Mouse (Mus musculus): ENCODE results near the gene Ccdc169. TPM values are rescaled to one million over a fixed set of nuclear protein-coding genes. Genes with fewer than 3 reads are reported as not detected.

Gene Ccdc169
- polyA plus RNA-seq, 1 experiment from 2014 or later = 0.10 TPM

GRCm38 (mm10) chr3:55123064-55123463 is 14.1 kb upstream of the Ccdc169 start:
- H3K36me3 ChIP-seq = peaks cover 85% of the 10 kb centered on the region
- H3K4me3 ChIP-seq = no peak overlapping the region
- H3K27me3 ChIP-seq = no peaks in the 10 kb centered on the region
- 87% methylated on average over 4 of the region's 4 CpGs for WGBS
- H3K4me1 ChIP-seq = no peaks in the 10 kb centered on the region
- H3K9ac ChIP-seq = no peak overlapping the region
- H3K27ac ChIP-seq = no peak overlapping the region
- no peak overlapping the region for H3K4me2 ChIP-seq (replicated peaks)
- ATAC-seq (ENCODE audit: insufficient number of reproducible peaks, insufficient read depth, low FRiP score, low TSS enrichment) = no peak
- no peaks in the 10 kb centered on the region for H3K9me3 ChIP-seq

GRCm38 (mm10) chr3:55129181-55129692 is 7.9 kb upstream of the Ccdc169 start:
- H3K4me2 ChIP-seq (replicated peaks) = no peak overlapping the region
- peaks cover 84% of the 10 kb centered on the region for H3K36me3 ChIP-seq
- no peak for ATAC-seq (ENCODE audit: insufficient number of reproducible peaks, insufficient read depth, low FRiP score, low TSS enrichment)
- H3K9me3 ChIP-seq = no peaks in the 10 kb centered on the region
- 79% methylated on average over 4 of the region's 4 CpGs for WGBS
- H3K27me3 ChIP-seq = no peaks in the 10 kb centered on the region
- no peaks in the 10 kb centered on the region for H3K4me1 ChIP-seq
- no peak overlapping the region for H3K27ac ChIP-seq
- no peak overlapping the region for H3K4me3 ChIP-seq
- H3K9ac ChIP-seq = no peak overlapping the region

- 87% methylated on average over 6 of the region's 6 CpGs for WGBS
- Histone ChIP-seq H3K4me1 (no peaks in the 10 kb centered on the region), H3K4me3 (no peak overlapping the region), H3K9ac (no peak overlapping the region), H3K27ac (no peak overlapping the region), H3K9me3 (no peaks in the 10 kb centered on the region), H3K4me2 (replicated peaks) (no peak overlapping the region), H3K27me3 (no peaks in the 10 kb centered on the region), H3K36me3 (peaks cover 87% of the 10 kb centered on the region)
- no peak for ATAC-seq (ENCODE audit: insufficient number of reproducible peaks, insufficient read depth, low FRiP score, low TSS enrichment)
Measured at GRCm38 (mm10) chr3:55131576-55132233, 5.4 kb upstream of the Ccdc169 start.

GRCm38 (mm10) chr3:55139837-55140236 is 2.7 kb downstream of the Ccdc169 start:
- Histone ChIP-seq H3K9me3 (no peaks in the 10 kb centered on the region), H3K36me3 (peaks cover 26% of the 10 kb centered on the region), H3K4me1 (no peaks in the 10 kb centered on the region), H3K27ac (no peak overlapping the region), H3K27me3 (no peaks in the 10 kb centered on the region), H3K4me3 (no peak overlapping the region), H3K9ac (no peak overlapping the region), H3K4me2 (replicated peaks) (no peak overlapping the region)
- ATAC-seq (ENCODE audit: insufficient number of reproducible peaks, insufficient read depth, low FRiP score, low TSS enrichment) = no peak
- WGBS = 93% methylated on average over 12 of the region's 12 CpGs

GRCm38 (mm10) chr3:55141401-55141800 is 4.3 kb downstream of the Ccdc169 start:
- WGBS = 39% methylated on average over 2 of the region's 2 CpGs
- no peak for ATAC-seq (ENCODE audit: insufficient number of reproducible peaks, insufficient read depth, low FRiP score, low TSS enrichment)
- H3K4me1 ChIP-seq = no peaks in the 10 kb centered on the region

GRCm38 (mm10) chr3:55144916-55145315 is 7.8 kb downstream of the Ccdc169 start:
- peaks cover 4% of the 10 kb centered on the region; the same call in 1 of the 2 replicates for H3K4me1 ChIP-seq
- no peak for ATAC-seq (ENCODE audit: insufficient number of reproducible peaks, insufficient read depth, low FRiP score, low TSS enrichment)
- no peaks in the 10 kb centered on the region for H3K9me3 ChIP-seq
- no peak overlapping the region for H3K4me2 ChIP-seq (replicated peaks)
- H3K27ac ChIP-seq = no peak overlapping the region
- no peaks in the 10 kb centered on the region for H3K27me3 ChIP-seq
- H3K4me3 ChIP-seq = no peak overlapping the region
- H3K36me3 ChIP-seq = no peaks in the 10 kb centered on the region
- H3K9ac ChIP-seq = no peak overlapping the region
- WGBS = 81% methylated on average over 4 of the region's 4 CpGs

More at GRCm38 (mm10) chr3:55141401-55141800, 4.3 kb downstream of the Ccdc169 start:
- peaks cover 13% of the 10 kb centered on the region for H3K36me3 ChIP-seq
- H3K4me3 ChIP-seq = no peak overlapping the region
- no peak overlapping the region for H3K9ac ChIP-seq
- no peak overlapping the region for H3K4me2 ChIP-seq (replicated peaks)
- no peak overlapping the region for H3K27ac ChIP-seq
- H3K27me3 ChIP-seq = no peaks in the 10 kb centered on the region
- no peaks in the 10 kb centered on the region for H3K9me3 ChIP-seq

- H3K9ac ChIP-seq = no peak overlapping the region
- ATAC-seq (ENCODE audit: insufficient number of reproducible peaks, insufficient read depth, low FRiP score, low TSS enrichment) = no peak
Measured at GRCm38 (mm10) chr3:55146441-55146840, 9.3 kb downstream of the Ccdc169 start.

GRCm38 (mm10) chr3:55147156-55147555 is 10.0 kb downstream of the Ccdc169 start:
- H3K27me3 ChIP-seq = no peaks in the 10 kb centered on the region
- no peak overlapping the region for H3K27ac ChIP-seq
- H3K4me1 ChIP-seq = peaks cover 4% of the 10 kb centered on the region; the same call in 1 of the 2 replicates
- 84% methylated on average over 2 of the region's 2 CpGs for WGBS
- ATAC-seq (ENCODE audit: insufficient number of reproducible peaks, insufficient read depth, low FRiP score, low TSS enrichment) = no peak
- no peak overlapping the region for H3K4me2 ChIP-seq (replicated peaks)
- no peak overlapping the region for H3K9ac ChIP-seq
- no peak overlapping the region for H3K4me3 ChIP-seq
- no peaks in the 10 kb centered on the region for H3K36me3 ChIP-seq
- no peaks in the 10 kb centered on the region for H3K9me3 ChIP-seq

More at GRCm38 (mm10) chr3:55146441-55146840, 9.3 kb downstream of the Ccdc169 start:
- no peak overlapping the region for H3K27ac ChIP-seq
- no peaks in the 10 kb centered on the region for H3K9me3 ChIP-seq
- peaks cover 4% of the 10 kb centered on the region; the same call in 1 of the 2 replicates for H3K4me1 ChIP-seq
- H3K27me3 ChIP-seq = no peaks in the 10 kb centered on the region
- no peak overlapping the region for H3K4me2 ChIP-seq (replicated peaks)
- 55% methylated on average over 6 of the region's 6 CpGs for WGBS
- H3K36me3 ChIP-seq = no peaks in the 10 kb centered on the region
- no peak overlapping the region for H3K4me3 ChIP-seq

- H3K36me3 ChIP-seq = no peaks in the 10 kb centered on the region
- no peak overlapping the region for H3K27ac ChIP-seq
- 13% methylated on average over 3 of the region's 3 CpGs for WGBS
- H3K27me3 ChIP-seq = no peaks in the 10 kb centered on the region
- no peak overlapping the region for H3K4me3 ChIP-seq
- H3K4me1 ChIP-seq = peaks cover 4% of the 10 kb centered on the region; the same call in 1 of the 2 replicates
- no peak overlapping the region for H3K4me2 ChIP-seq (replicated peaks)
- no peak for ATAC-seq (ENCODE audit: insufficient number of reproducible peaks, insufficient read depth, low FRiP score, low TSS enrichment)
- no peak overlapping the region for H3K9ac ChIP-seq
- no peaks in the 10 kb centered on the region for H3K9me3 ChIP-seq
Measured at GRCm38 (mm10) chr3:55148091-55148490, 11.0 kb downstream of the Ccdc169 start.

- H3K27ac ChIP-seq = no peak overlapping the region
- no peaks in the 10 kb centered on the region for H3K9me3 ChIP-seq
- no peak overlapping the region for H3K4me2 ChIP-seq (replicated peaks)
- H3K4me3 ChIP-seq = no peak overlapping the region
- H3K4me1 ChIP-seq = peaks cover 4% of the 10 kb centered on the region; the same call in 1 of the 2 replicates
- H3K27me3 ChIP-seq = no peaks in the 10 kb centered on the region
- no peak overlapping the region for H3K9ac ChIP-seq
- WGBS = 44% methylated on average over 7 of the region's 7 CpGs
- ATAC-seq (ENCODE audit: insufficient number of reproducible peaks, insufficient read depth, low FRiP score, low TSS enrichment) = no peak
- H3K36me3 ChIP-seq = no peaks in the 10 kb centered on the region
Measured at GRCm38 (mm10) chr3:55151656-55152433, 14.7 kb downstream of the Ccdc169 start.

GRCm38 (mm10) chr3:55152673-55153334 is 15.7 kb downstream of the Ccdc169 start:
- no peak for ATAC-seq (ENCODE audit: insufficient number of reproducible peaks, insufficient read depth, low FRiP score, low TSS enrichment)
- WGBS = 56% methylated on average over 6 of the region's 6 CpGs
- H3K9me3 ChIP-seq = no peaks in the 10 kb centered on the region
- no peak overlapping the region for H3K9ac ChIP-seq
- H3K36me3 ChIP-seq = no peaks in the 10 kb centered on the region
- no peak overlapping the region for H3K27ac ChIP-seq
- no peak overlapping the region for H3K4me3 ChIP-seq
- H3K27me3 ChIP-seq = no peaks in the 10 kb centered on the region
- H3K4me1 ChIP-seq = peaks cover 4% of the 10 kb centered on the region; the same call in 1 of the 2 replicates
- H3K4me2 ChIP-seq (replicated peaks) = no peak overlapping the region

All from embryonic facial prominence, embryonic 12.5 days (tissue).